Comparison of ENCODE assay signal across 16 mouse cellular contexts in genomic region chr10:81245166-81245565, GRCm38 (mm10). TPM values are rescaled to one million over a fixed set of nuclear protein-coding genes. Genes with fewer than 3 reads are reported as not detected.
A peak's percentile ranks its signal among the peaks of the same experiment; 100 is the strongest.
DNase-seq lines count a peak whose midpoint lies in the region; ATAC-seq lines count a peak whose summit lies in the region.
"Had no signal": no experiment of that assay in that cellular context is flagged by ENCODE, and none has a peak within 500 bp of the region (broad histone marks: within the 10 kb centered on the region; RNA-seq: fewer than 3 reads in every experiment).

No protein-coding gene starts in this region.

- no peak for ATAC-seq in hindbrain, embryonic 16.5 days

- H3K9me3 ChIP-seq in hindbrain, embryonic 10.5 days, result no peaks in the 10 kb centered on the region
- no peaks in the 10 kb centered on the region for H3K9me3 ChIP-seq in hindbrain, embryonic 16.5 days (ENCODE audit: control insufficient read depth, low read length)
- H3K9me3 ChIP-seq: embryonic facial prominence, embryonic 10.5 days; heart, embryonic 13.5 days; hindbrain, embryonic 13.5 days; liver, embryonic 15.5 days; lung, embryonic 15.5 days; midbrain, embryonic 12.5 days had no signal

- no peak overlapping the region for H3K4me2 ChIP-seq in hindbrain, embryonic 16.5 days (ENCODE audit: low read length)
- H3K4me2 ChIP-seq: heart, embryonic 13.5 days; hindbrain, embryonic 13.5 days; liver, embryonic 15.5 days; lung, embryonic 15.5 days; midbrain, embryonic 12.5 days had no signal

- 93% methylated on average over 6 of the region's 6 CpGs for WGBS in hindbrain, embryonic 10.5 days
- 96% methylated on average over 6 of the region's 6 CpGs for WGBS in hindbrain, embryonic 16.5 days

- no peak overlapping the region for H3K4me3 ChIP-seq in hindbrain, embryonic 10.5 days
- H3K4me3 ChIP-seq in hindbrain, embryonic 16.5 days (ENCODE audit: low read length), result no peak overlapping the region
- H3K4me3 ChIP-seq: embryonic facial prominence, embryonic 10.5 days; heart, adult 2 months; heart, embryonic 13.5 days; hindbrain, embryonic 13.5 days; liver, embryonic 15.5 days; lung, embryonic 15.5 days; midbrain, embryonic 12.5 days had no signal

- H3K36me3 ChIP-seq in hindbrain, embryonic 10.5 days, result no peaks in the 10 kb centered on the region
- peaks cover 4% of the 10 kb centered on the region; the same call in 1 of the 2 replicates for H3K36me3 ChIP-seq in hindbrain, embryonic 16.5 days (ENCODE audit: control insufficient read depth, insufficient read depth, low read length)
- H3K36me3 ChIP-seq: embryonic facial prominence, embryonic 10.5 days; liver, embryonic 15.5 days; lung, embryonic 15.5 days had no signal

- peak overlapping the region; percentile 54; the same call in 1 of the 2 replicates for H3K27ac ChIP-seq in hindbrain, embryonic 10.5 days
- no peak overlapping the region for H3K27ac ChIP-seq in hindbrain, embryonic 16.5 days (ENCODE audit: low read depth, low read length)
- H3K27ac ChIP-seq: embryonic facial prominence, embryonic 10.5 days; heart, adult 2 months; heart, embryonic 13.5 days; hindbrain, embryonic 13.5 days; kidney, postnatal 0 days; liver, embryonic 15.5 days; lung, embryonic 15.5 days; macrophage; midbrain, embryonic 12.5 days had no signal

- peaks cover 40% of the 10 kb centered on the region for H3K4me1 ChIP-seq in hindbrain, embryonic 10.5 days (replicated peaks)
- no peaks in the 10 kb centered on the region for H3K4me1 ChIP-seq in hindbrain, embryonic 16.5 days (ENCODE audit: control insufficient read depth, insufficient read depth, low read depth, low read length)
- H3K4me1 ChIP-seq: lung, embryonic 15.5 days had no signal

- H3K27me3 ChIP-seq in hindbrain, embryonic 10.5 days (ENCODE audit: insufficient read depth, poor library complexity, severe bottlenecking), result peaks cover 100% of the 10 kb centered on the region
- 0 out of 2 replicates have a peak, but pooled peaks cover 1% of the 10 kb centered on the region for H3K27me3 ChIP-seq in hindbrain, embryonic 16.5 days (replicated peaks; ENCODE audit: control insufficient read depth, insufficient read depth, low read length)

- H3K9ac ChIP-seq in hindbrain, embryonic 16.5 days (ENCODE audit: low read depth, low read length), result no peak overlapping the region
- H3K9ac ChIP-seq: hindbrain, embryonic 13.5 days; liver, embryonic 15.5 days; lung, embryonic 15.5 days; midbrain, embryonic 12.5 days had no signal

- no peak for DNase-seq in hindbrain, embryonic 10.5 days (ENCODE audit: low spot score)
- DNase-seq in right cerebral cortex, postnatal 14 days, result peak; percentile 20
- no peak for DNase-seq in right cerebral cortex, postnatal 4 days
- DNase-seq in brain, adult 2 months (ENCODE audit: low read depth, low spot score), result peak; percentile 61
- peak; percentile 27 for DNase-seq in naive thymus-derived CD4-positive, alpha-beta T cell, adult 2 months (ENCODE audit: low read depth)
- DNase-seq in cerebellum, postnatal 14 days, result no peak

RNA-seq across cellular contexts. Expression of gene Matk, which starts 7.6 kb away (rescaled TPM):
- polyA plus RNA-seq in hindbrain, embryonic 10.5 days (2016; fragmentation: Nextera tagmentation; extraction: Ambion mirVana), result 3.9 and 4.9 TPM in 2 replicates
- 60.4 and 72.8 TPM in 2 replicates for polyA plus RNA-seq in hindbrain, embryonic 16.5 days (2015; fragmentation: Nextera tagmentation; extraction: Ambion mirVana)

RNA-seq across cellular contexts. Expression of gene Zfr2, which starts 12.2 kb away (rescaled TPM):
- 5.1 and 6.7 TPM in 2 replicates for polyA plus RNA-seq in hindbrain, embryonic 10.5 days (2016; fragmentation: Nextera tagmentation; extraction: Ambion mirVana)
- polyA plus RNA-seq in hindbrain, embryonic 16.5 days (2015; fragmentation: Nextera tagmentation; extraction: Ambion mirVana), result 23.8 and 28.7 TPM in 2 replicates

RNA-seq across cellular contexts. Expression of gene Atcay, which starts 14.5 kb away (rescaled TPM):
- 7.6 and 25.9 TPM in 2 replicates for polyA plus RNA-seq in hindbrain, embryonic 10.5 days (2016; fragmentation: Nextera tagmentation; extraction: Ambion mirVana)
- polyA plus RNA-seq in hindbrain, embryonic 16.5 days (2015; fragmentation: Nextera tagmentation; extraction: Ambion mirVana), result 85.0 and 85.6 TPM in 2 replicates
- polyA plus RNA-seq: liver, embryonic 15.5 days; macrophage had no signal

RNA-seq across cellular contexts. Expression of gene Mrpl54, which starts 21.6 kb away (rescaled TPM):
- polyA plus RNA-seq in hindbrain, embryonic 10.5 days (2016; fragmentation: Nextera tagmentation; extraction: Ambion mirVana), result 238 and 239 TPM in 2 replicates
- polyA plus RNA-seq in hindbrain, embryonic 16.5 days (2015; fragmentation: Nextera tagmentation; extraction: Ambion mirVana), result 126 and 137 TPM in 2 replicates

RNA-seq across cellular contexts. Expression of gene Apba3, which starts 21.6 kb away (rescaled TPM):
- polyA plus RNA-seq in hindbrain, embryonic 10.5 days (2016; fragmentation: Nextera tagmentation; extraction: Ambion mirVana), result 46.2 and 54.6 TPM in 2 replicates
- polyA plus RNA-seq in hindbrain, embryonic 16.5 days (2015; fragmentation: Nextera tagmentation; extraction: Ambion mirVana), result 39.2 and 41.8 TPM in 2 replicates

Comparison
In these comparisons a context has a peak if more than half of its experiments do, and no peak if none do; other contexts are left out.
1. DNase-seq: peak in right cerebral cortex, postnatal 14 days (single experiment), brain, adult 2 months (single experiment) and naive thymus-derived CD4-positive, alpha-beta T cell, adult 2 months (single experiment); none in hindbrain, embryonic 10.5 days (single experiment), right cerebral cortex, postnatal 4 days (single experiment) and cerebellum, postnatal 14 days (0 of 2).
2. RNA of gene Matk, which starts 7.6 kb away (polyA plus RNA-seq): 60.4 to 72.8 TPM in hindbrain, embryonic 16.5 days; 3.9 to 4.9 TPM in hindbrain, embryonic 10.5 days; every median in the first group is over 10 times any median in the second.